Mouse (Mus musculus) cerebellum, adult 8-10 months (tissue): Measurements from ENCODE around the gene Iqgap1.

Source experiments
- DNase-seq: peaks from one replicate; pipeline ENCODE4 v3.0.0; 2022

The Iqgap1 gene

DNA sequence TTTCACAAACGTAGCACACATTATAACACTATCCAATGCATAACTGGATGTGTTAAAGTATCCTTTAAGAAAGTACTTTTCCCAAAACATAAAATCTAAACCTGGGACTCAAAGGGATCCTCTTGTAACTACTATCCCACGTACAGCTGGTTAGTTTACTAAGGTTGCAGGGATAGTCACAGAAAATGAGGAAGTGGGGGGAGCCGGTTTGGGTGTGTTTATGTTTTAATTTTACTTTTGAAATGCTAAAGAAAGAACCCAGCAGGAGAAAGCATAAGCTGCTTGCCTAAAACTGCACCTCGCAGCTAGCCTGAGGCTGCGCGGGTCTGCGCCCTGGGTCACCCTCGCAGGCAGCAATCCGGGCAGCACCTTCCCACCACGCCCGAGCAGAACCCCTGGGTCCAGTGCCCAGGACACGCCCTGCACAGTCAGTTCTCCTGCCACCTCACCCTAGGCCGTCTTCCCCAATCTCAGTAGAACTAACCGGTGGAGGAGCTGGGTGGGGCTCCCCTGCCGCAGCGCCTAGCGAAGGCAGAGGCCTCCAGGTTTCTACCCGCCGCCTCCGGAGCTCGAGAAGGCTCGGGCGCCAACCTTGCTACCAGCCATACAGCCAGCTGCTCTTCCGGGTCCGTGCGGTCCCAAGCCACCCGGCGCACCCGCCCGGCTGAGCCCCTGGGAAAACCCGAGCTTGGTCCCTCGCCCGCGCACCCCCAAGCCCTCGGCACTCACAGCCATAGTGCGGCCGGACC, 23.2 kb downstream of the Iqgap1 start:
- no peak for DNase-seq

DNA sequence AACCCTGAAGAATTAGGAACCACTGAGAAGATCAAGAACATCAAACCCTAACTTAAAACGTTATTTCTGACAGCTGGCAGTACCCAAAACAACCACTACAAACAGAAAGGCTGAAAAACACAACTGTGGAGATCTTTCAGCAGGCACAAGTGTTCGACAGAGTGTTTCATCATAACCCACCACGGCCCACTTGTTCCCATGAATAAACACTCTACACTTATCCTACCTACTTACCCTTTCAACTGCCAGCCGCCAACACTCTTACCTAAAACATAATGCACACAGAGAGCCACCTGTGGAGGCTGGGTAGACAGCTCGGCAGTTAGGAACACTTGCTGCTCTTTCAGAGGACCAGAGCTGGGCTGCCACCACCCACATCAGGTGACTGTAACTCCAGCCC, 26.5 kb downstream of the Iqgap1 start:
- DNase-seq, result no peak

DNA sequence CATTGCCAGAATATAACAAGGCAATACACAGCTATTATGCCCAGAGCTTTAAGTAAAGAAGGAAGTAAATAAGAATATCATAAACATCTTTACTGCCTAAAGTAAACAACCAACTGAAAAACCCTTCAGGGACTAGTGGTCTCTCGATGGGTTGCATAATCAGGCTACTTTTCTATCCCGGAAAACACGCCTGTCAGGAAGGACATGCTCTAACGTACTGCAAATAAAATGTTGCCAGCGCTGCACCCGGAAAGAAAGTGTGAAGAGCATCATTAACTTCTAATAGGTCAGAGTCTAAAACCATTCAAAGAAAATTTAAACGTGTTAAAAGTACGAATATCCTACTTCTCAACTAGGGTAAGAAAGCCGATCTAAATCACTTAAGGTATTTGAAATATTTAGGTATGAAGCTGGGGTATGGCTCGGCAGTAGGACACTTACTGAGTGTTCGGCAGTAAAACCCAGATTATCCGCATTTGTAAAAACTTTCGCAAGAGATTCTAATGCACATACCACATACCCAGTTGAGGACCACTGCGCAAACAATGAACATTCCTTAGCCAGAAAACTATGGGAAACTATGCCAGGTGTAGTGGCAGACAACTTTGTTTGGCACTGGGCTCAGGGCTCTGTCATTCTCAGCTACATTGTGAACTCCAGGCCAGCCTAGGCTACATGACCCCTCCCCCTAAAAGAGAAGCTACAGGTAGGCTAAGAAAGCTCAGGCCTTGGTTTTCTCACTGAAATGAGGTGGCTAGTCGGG, 28.8 kb downstream of the Iqgap1 start:
- DNase-seq, result no peak

DNA sequence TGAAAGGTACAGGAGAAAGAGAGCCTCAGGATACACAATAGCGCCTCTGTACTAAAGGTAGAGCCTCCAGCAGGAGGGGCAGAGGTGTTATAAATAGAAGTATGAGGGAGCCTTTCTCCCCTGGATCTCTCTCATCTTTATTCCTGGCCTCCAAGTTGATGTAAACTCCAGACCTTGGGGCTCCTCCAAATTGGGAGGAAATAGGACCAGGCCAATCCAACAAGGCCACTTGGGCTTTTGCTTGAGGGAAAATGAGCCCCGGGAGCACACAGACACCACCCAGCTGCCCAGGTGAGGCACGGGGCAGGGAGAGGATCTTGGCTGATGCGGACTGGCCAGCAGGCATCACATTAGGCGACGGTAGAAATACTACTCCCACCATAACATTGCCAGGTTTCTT, 29.5 kb downstream of the Iqgap1 start:
- no peak for DNase-seq

DNA sequence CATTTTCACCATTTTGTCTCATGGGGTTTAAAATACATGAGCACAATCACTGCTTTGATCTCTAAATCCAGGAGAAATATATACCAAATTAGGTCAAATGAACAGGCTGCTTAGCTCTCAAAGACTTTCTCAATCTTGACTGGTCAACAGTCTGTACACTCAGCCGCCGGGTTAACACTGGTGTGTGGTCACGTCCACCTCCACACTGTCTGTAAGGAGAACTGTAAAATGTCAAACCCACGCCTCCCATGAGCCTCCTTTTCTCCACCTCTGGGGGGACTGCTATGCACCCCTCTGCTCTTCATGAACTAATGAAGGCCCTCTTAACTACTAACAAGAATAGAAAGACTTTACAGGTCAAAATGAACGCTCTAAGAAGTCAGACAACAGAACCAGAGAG, 36.2 kb downstream of the Iqgap1 start:
- DNase-seq, result no peak

DNA sequence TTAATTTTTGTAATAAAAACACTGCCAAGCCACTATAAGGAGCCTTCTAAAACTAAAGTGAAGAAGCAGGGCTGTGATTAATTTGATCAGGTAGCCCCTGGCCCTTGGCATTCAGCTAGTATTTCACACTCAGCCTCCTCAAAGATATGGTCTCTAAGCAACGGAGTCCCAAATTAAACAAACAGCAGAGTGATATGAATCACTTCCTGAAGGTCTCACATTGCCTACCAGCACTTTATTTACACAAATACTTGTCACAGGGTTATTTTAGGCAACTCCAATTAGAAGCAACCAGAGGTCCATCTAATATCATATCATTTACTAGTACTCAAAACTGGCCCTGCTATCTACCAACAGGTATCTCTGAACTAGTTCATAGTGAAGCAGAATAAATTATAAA, 36.7 kb downstream of the Iqgap1 start:
- no peak for DNase-seq

DNA sequence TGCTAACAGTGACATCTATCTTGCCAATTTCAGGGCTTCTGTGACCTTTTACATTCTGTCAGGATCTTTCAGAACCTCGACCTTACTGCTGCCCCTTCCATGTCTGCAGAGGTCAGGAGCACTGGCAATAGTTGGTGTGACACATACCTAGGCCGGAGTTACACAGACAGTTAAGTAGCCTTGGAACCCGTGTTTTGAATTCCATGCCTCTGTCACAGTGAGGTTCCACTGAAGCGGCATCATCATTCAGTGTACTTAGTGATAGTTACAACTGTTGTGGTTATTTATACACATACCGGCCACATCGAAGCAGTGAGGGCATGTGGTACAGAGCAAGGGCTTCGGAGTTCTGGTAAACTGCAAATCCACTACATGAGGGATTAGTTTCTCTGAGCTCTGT, 37.8 kb downstream of the Iqgap1 start:
- DNase-seq, result no peak

DNA sequence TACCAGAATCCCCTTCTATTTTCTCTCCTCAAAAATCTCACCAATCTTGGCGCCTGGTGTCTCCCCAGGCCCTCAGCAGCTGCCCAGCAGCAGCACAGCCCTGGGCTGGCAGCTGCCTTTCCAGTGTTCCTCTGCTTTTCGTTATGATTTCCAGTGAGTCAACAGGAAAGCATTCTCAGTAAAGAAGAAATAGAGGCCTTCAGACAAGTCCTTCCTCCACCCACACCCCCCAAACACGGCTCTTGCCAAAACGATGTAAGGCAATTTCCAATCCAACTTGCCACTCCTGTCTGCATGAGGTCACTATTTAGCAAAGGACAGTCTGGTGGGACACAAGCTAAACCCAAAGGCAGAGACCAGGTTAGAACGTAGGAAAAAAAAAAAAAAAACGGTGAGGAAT, 39.0 kb downstream of the Iqgap1 start:
- DNase-seq, result no peak

DNA sequence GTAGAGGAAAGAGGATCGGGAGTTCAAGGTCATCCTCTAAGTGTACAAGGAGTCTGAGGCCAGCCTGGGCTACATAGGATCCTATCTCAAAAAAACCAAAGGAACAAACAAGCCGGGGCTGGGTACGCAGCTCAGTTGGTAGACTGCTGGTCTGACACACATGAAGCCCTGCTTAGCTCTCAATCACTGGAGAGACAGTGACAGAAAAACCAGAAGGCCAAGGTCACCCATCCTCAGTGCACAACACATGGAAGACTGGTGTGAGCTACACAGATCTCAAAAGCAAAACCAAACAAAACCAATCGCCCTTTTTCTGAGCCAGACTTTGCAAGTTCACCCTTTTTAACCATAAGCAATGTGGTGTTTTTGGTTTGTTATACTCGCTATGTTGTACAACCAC, 41.9 kb downstream of the Iqgap1 start:
- no peak for DNase-seq

DNA sequence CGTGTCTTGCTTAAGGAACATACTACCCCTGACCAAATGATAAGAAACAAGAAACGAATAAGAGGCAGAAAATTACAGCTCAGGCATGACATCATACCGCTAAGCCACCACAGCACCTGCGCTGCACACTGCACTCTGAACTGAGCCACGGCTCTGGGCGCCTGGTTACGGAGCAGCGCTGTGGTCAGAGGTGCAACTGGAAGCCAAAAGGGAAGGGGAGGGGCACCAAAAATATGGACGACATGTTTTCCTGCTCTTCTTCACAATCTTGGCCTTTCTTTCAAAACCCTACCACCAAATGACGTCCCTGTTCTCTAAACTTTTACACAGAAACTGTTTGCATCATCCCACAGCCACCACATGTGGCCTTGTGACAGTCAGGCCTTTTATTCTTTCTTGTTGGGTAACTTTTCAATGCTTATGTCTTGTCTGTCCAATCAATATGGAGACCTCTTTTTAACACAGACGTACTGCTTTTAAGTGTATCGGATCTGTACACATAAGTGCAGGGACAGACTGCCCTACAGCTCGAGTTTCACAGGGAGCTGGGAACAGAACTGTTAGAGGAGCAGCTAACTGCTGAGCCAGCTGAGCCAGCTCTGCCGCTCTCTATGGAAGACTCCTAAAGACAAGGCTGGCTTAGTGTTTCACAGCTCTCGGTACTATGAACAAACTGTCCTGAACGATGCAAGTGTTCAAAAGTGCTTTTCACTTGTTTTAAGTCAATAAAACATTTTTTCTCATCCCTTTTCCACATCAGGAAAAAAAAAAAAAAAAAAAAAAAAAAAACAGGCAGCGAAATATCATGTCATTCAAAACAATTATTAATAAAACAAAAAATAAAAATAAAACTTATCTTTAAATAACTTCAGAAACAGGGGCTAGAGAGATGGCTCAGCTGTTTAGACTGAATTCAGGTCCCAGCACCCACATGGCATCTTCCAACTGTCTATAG, 43.3 kb downstream of the Iqgap1 start:
- DNase-seq, result no peak

DNA sequence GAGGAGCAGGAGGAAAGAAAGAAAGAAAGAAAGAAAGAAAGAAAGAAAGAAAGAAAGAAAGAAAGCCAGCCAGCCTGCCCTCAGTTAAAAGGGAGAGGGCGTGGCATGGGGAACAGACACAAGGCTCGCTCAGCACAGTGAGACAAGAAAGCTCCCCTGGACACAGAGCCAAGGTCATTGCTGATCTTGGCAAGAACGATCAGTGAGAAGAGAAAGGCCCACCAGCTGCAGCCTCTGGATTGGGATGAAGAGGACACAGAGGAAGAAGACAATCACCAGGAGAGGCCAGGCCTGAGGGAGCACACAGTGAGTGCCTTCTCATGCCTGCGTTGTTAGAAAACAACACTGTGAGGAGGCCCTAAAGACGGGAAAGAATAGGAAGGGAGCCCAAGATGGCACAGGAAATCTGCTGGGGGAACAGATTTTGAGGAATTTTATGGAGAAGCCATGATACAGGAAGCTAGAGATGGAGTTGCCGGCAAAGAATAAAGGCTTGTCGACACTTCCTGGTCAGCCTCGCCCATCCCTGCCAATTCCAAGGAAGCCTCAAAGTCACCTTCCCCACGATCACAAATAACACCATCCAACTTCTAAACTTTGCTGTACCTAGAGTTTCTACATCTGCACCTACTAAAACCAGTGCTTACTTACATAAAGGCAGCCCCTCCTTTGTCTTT, 44.2 kb downstream of the Iqgap1 start:
- no peak for DNase-seq

DNA sequence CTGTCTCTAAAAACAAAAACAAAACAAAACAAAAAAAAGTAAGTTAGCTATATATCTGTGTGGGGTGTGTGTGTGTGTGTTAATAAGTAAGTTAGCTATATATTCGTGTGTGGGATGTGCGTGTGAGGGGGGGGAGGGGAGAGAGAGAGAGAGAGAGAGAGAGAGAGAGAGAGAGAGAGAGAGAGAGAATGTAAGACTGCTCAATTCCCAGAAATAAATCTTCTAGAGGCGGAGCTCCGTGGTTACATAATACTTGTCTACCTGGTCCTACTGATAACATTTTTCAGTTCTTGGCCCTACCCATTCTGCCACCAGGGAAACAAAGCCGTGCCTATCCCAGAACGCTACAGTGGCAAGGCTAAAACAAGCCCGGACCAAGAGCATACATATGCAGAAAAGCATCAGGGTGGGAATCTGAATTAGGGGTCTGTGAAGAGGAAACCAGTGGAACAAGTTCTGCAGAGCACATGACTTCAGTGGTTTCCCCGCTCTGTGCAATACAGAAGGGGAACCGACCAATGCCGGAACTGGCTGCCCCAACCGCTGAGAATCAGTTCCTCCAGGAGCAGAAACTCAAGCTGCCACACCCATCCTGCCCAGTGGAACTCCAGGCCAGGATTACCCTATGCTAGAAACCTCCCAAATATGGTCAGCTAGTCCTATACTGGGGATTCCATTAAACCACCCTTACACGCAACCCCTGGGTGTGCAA, 46.7 kb downstream of the Iqgap1 start:
- no peak for DNase-seq

DNA sequence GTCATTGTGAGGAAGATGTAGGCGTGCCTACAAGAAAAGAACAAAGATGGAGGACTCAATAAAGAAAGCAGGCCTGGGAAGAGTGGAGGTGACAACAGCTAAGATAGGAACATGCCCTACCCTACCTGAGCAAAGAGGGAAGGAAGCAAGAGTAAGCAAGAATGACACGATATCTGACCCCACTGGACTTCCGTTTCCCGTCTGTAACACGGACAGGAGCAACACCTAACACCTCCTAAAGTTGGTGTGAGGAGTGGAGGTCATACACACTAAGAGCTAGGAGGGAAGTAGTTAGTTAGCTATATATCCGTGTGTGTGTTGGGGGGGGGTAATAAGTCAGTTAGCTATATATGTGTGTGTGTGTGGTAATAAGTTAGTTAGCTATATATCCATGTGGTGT, 47.4 kb downstream of the Iqgap1 start:
- no peak for DNase-seq

DNA sequence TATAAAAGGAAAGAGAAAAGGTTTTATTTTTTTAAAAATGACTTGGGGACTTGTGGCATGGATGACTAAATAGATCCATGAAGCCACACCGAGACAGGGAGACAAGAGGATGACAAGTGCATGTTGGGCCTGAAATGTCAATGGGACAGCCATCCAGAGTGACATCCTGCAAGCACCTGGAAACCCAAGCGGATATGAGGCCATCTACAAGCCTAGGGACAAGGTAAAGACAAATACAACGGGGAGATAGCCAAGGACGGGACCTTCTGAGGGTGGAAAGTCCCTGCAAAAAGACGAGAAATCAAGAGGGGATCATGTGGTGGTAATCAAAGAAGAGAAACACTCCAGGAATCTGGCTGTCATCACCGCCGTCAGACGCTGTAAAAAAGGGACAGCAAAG, 48.6 kb downstream of the Iqgap1 start:
- no peak for DNase-seq

DNA sequence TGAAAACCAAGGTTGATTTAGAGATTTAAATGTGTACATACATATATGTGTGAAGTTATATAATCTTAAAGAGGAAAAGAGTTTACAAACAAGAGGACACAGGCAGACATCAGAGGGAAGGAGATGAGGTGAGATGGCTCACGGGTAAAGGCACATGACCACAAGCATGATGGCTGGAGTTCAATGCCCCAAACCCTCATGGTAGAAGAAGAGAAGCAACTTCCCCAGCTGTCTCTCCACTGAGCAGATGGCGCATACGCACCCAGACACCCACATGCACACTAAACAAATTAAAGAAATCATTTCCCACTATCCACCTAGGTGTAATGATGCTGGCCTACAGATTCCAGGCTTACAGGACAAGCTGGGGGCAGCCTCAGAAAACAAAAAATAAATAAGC, 49.7 kb downstream of the Iqgap1 start:
- no peak for DNase-seq

DNA sequence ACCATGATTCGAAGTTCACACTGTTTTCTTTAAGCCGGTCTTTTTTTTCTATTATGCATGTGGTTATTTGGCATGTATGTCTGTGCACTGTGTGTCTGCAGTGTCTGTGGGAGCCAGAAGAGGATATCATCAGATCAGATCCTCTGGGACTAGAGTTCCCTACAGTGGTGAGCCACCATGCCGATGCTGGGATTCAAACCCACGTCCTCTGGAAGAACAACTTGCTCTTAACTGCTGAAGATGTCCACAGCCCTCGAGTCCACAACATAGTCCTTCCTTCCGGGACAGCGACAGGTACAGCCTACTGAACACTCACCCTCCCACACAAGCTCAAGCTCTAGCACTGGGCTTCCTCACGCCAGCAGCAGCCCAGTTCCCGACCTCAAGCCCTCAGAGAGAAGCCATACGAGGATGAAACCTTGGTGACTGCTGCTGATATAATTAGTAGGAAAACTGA, 50.3 kb downstream of the Iqgap1 start:
- no peak for DNase-seq

DNA sequence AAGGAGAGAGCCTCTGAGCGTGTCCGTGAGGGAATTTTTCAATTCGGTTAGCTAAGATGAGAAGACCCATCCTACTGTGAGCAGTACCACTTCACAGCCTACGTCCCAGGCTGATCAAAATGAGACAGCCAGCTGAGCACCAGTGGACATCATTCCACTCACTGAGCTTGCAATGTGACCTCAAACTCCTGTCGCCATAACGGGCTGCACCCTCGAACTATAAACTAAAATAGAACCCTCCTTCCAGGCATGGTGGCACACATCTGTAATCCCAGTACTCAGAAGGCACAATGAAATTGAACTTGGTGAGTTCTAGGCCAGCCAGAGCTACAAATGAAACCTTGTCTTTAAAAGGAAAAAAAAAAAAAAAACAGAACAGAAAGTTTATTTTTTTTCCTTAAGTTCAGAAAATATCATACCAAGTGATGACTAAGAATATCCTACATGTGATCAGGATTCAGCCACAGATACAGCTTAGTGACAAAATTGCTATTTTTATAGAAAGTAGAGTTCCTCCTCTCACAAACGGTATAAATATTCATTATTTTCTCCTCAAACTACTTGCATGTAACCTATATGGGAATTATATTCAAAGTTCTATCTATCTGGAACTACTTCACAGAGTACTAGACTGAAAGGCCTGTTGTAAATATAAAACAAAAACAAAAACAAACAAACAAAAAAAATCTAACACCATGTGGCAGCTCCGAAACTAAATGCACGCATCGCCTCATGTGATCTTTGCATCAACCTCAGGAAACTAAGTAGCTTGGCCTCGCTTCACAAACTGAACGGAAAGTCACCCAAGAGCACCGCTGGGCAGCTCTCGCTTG, 50.9 kb downstream of the Iqgap1 start:
- no peak for DNase-seq

DNA sequence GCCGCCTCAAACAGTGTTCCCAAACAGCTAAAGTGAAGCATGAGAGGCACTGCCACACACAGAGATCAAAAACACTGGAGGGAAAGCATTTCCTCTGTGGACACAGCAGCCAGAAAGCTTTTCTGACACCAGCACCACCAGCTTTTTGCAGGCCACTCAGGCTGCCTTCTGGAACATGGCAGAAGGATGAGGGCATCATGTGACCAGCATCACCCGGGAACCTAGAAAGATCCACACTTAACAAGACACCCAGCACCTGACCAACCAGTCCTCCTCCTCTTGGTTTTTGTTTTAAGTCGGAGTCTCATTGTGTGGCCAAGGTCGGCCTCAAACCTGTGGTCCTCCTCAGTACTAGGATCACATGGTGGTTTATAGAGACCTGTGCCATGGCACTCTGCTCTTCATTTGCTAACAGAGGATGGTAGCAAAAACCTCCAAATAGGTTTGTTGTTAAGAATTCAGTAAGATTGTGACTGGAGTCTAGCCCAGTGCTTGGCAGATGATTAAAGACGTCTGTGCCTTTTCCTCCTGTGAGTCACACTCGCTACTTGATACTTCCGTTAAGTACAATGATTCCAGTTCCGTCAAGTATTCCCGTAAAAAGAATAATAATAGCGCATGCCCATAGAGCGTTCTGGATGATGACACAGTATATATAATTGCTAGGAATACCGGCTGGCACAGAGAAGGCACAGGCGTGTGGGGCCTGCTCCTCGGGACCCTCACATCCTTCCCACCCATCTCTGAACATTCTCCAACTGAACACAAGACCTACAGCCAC, 51.8 kb downstream of the Iqgap1 start:
- DNase-seq, result no peak

DNA sequence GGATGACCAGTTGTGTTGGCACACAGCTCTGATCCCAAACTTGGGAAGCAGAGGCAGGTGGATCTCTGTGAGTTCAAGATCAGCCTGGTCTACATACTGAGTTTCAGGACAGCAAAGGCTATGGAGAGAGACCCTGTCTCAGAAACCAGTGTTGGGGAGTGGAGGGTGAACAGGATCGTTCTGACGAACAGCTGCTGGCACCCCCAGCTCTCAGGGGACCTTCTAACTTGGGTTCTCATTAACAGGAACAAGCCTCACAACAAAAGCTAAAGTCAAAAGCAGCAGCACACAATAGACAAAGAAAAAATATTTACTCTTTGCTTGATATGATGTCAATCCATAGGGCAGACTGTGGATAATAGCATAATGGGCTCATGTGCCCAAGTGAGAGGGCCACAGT, 55.3 kb downstream of the Iqgap1 start:
- DNase-seq, result no peak

DNA sequence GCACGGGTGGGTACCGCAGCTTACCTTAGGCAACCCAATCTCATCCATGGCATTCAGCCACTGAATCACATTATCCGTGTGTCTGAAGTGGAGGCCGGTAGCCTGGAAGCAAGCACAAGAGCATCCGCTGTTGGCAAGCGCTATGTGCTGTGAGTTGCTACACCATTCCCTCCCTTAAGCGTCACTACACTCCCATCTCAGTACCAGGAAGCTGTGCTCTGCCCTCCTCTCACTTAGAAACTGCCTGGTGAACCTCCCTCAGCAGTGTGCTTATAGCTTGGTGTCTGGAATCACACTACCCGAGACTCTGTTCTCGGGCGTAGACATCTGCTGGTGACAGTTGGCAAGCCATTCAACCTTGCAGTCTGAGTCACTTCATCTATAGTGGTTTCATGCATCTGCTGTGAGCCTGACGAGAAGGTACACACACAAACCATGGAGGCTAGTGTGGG, 58.9 kb downstream of the Iqgap1 start:
- DNase-seq, result peak; percentile 32
